Mouse (Mus musculus): ENCODE results near the gene Kcnf1.

GRCm38 (mm10) chr12:17192887-17193286 is 16.2 kb upstream of the Kcnf1 start:
- no peak for TF ChIP-seq CTCF (IDR thresholded peaks at IDR 0.05)
- TF ChIP-seq POLR2A (IDR thresholded peaks at IDR 0.05; ENCODE audit: insufficient read depth, low read depth, low read length) = no peak
